Mouse (Mus musculus) ES-Bruce4 (cell line): Measurements from ENCODE around the gene Exd2. TPM values are rescaled to one million over a fixed set of nuclear protein-coding genes. Genes with fewer than 3 reads are reported as not detected.
"Not testable (repeated sequence)": the region's sequence is repeated elsewhere in the genome, so short reads cannot be mapped to it uniquely, and the experiment has no call there.

Source experiments
- H3K27ac ChIP-seq: 2 replicates; pipeline ENCODE4 v1.5.1; 2012; ENCODE audit warnings: low read length, inconsistent platforms; ENCODE audit not compliant: insufficient read depth
- H3K27me3 ChIP-seq: 2 replicates; pipeline ENCODE4 v1.6.1; 2012; ENCODE audit warnings: mild to moderate bottlenecking, low read length, inconsistent platforms; ENCODE audit not compliant: control insufficient read depth, poor library complexity, insufficient read depth, severe bottlenecking
- H3K36me3 ChIP-seq: 2 replicates; pipeline ENCODE4 v1.6.1; 2012; ENCODE audit warnings: inconsistent platforms, mild to moderate bottlenecking, low read length, moderate library complexity; ENCODE audit not compliant: control insufficient read depth, poor library complexity, insufficient read depth, severe bottlenecking
- H3K4me1 ChIP-seq: one replicate; pipeline ENCODE4 v1.8.1; 2011; ENCODE audit warnings: low read length; ENCODE audit not compliant: control insufficient read depth, insufficient read depth
- H3K4me3 ChIP-seq: 2 replicates; pipeline ENCODE4 v1.5.1; 2011; ENCODE audit warnings: low read depth, mild to moderate bottlenecking, low read length
- H3K9ac ChIP-seq: 2 replicates; pipeline ENCODE4 v1.6.1; 2012; ENCODE audit warnings: low read depth, mild to moderate bottlenecking, inconsistent platforms; ENCODE audit not compliant: poor library complexity, severe bottlenecking
- H3K9me3 ChIP-seq: replicated peaks from 2 replicates; pipeline ENCODE4 v1.6.1; 2012; ENCODE audit warnings: mild to moderate bottlenecking, low read length, inconsistent platforms; ENCODE audit not compliant: control insufficient read depth, poor library complexity, insufficient read depth, severe bottlenecking
- CTCF ChIP-seq: IDR thresholded peaks from one replicate; pipeline ENCODE4 v1.8.1; 2011; ENCODE audit warnings: low read depth, low read length
- EP300 ChIP-seq: IDR thresholded peaks from 2 replicates; pipeline ENCODE4 v1.6.1; 2011; ENCODE audit warnings: low read depth, low read length; ENCODE audit not compliant: insufficient read depth
- POLR2A ChIP-seq: IDR thresholded peaks from one replicate; pipeline ENCODE4 v1.8.1; 2011; ENCODE audit warnings: low read length; ENCODE audit not compliant: insufficient read depth
- polyA plus RNA-seq: library from polyadenylated mRNA; stranded (reverse); fragments of >200 nt; gene quantifications from 2 replicates; pipeline ENCODE4 v1.2.4, GENCODE M21; 2011; ENCODE audit warnings: low read depth; ENCODE audit not compliant: missing spikeins, insufficient read depth, insufficient read length

The Exd2 gene
- polyA plus RNA-seq, 1 experiment, result 20.8 TPM

GRCm38 (mm10) chr12:80458033-80458432 is 4.9 kb upstream of the Exd2 start:
- no peaks in the 10 kb centered on the region for H3K4me1 ChIP-seq
- H3K4me3 ChIP-seq, result no peak overlapping the region
- no peak overlapping the region for H3K9ac ChIP-seq
- no peaks in the 10 kb centered on the region for H3K9me3 ChIP-seq
- H3K27me3 ChIP-seq, result no peaks in the 10 kb centered on the region
- no peak overlapping the region for H3K27ac ChIP-seq
- no peak for TF ChIP-seq EP300
- TF ChIP-seq POLR2A, result no peak
- no peak for TF ChIP-seq CTCF
- no peaks in the 10 kb centered on the region for H3K36me3 ChIP-seq

GRCm38 (mm10) chr12:80462292-80462896 is 501 bp upstream of the Exd2 start:
- not testable (repeated sequence) for H3K4me3 ChIP-seq, H3K4me1 ChIP-seq, H3K36me3 ChIP-seq, H3K9me3 ChIP-seq, H3K27me3 ChIP-seq
- Histone ChIP-seq H3K27ac (peak overlapping the region; percentile 80; the same call in 1 of the 2 replicates), H3K9ac (peak overlapping the region; percentile 73)

- Histone ChIP-seq H3K4me3 (peak overlapping the region; percentile 91), H3K9ac (peak overlapping the region; percentile 73), H3K36me3 (no peaks in the 10 kb centered on the region), H3K27me3 (no peaks in the 10 kb centered on the region), H3K27ac (no peak overlapping the region), H3K9me3 (no peaks in the 10 kb centered on the region), H3K4me1 (no peaks in the 10 kb centered on the region)
- no peak for TF ChIP-seq EP300
- TF ChIP-seq POLR2A, result no peak
- no peak for TF ChIP-seq CTCF
Measured at GRCm38 (mm10) chr12:80463666-80464269, 873 bp downstream of the Exd2 start.

GRCm38 (mm10) chr12:80470206-80470605 is 7.3 kb downstream of the Exd2 start:
- H3K36me3 ChIP-seq, result no peaks in the 10 kb centered on the region
- no peak overlapping the region for H3K4me3 ChIP-seq
- no peak overlapping the region for H3K9ac ChIP-seq
- TF ChIP-seq EP300 (no peak), CTCF (no peak), POLR2A (no peak)
- no peak overlapping the region for H3K27ac ChIP-seq
- no peaks in the 10 kb centered on the region for H3K4me1 ChIP-seq
- no peaks in the 10 kb centered on the region for H3K27me3 ChIP-seq
- H3K9me3 ChIP-seq, result no peaks in the 10 kb centered on the region

GRCm38 (mm10) chr12:80471926-80472325 is 9.0 kb downstream of the Exd2 start:
- Histone ChIP-seq H3K4me3 (no peak overlapping the region), H3K4me1 (no peaks in the 10 kb centered on the region), H3K36me3 (0 out of 2 replicates have a peak, but pooled peaks cover 2% of the 10 kb centered on the region), H3K9me3 (no peaks in the 10 kb centered on the region), H3K27ac (no peak overlapping the region), H3K9ac (no peak overlapping the region), H3K27me3 (no peaks in the 10 kb centered on the region)
- no peak for TF ChIP-seq EP300
- TF ChIP-seq CTCF, result no peak
- no peak for TF ChIP-seq POLR2A

GRCm38 (mm10) chr12:80473731-80474130 is 10.8 kb downstream of the Exd2 start:
- Histone ChIP-seq H3K4me1 (no peaks in the 10 kb centered on the region), H3K9ac (no peak overlapping the region), H3K27me3 (no peaks in the 10 kb centered on the region), H3K36me3 (0 out of 2 replicates have a peak, but pooled peaks cover 2% of the 10 kb centered on the region), H3K27ac (no peak overlapping the region), H3K9me3 (no peaks in the 10 kb centered on the region), H3K4me3 (no peak overlapping the region)
- no peak for TF ChIP-seq CTCF
- no peak for TF ChIP-seq POLR2A
- TF ChIP-seq EP300, result no peak
